Mouse (Mus musculus): ENCODE data around the gene Mfsd4b3. TPM values are rescaled to one million over a fixed set of nuclear protein-coding genes. Genes with fewer than 3 reads are reported as not detected.
"Not testable (repeated sequence)": the region's sequence is repeated elsewhere in the genome, so short reads cannot be mapped to it uniquely, and the experiment has no call there.

Gene Mfsd4b3
- polyA plus RNA-seq, 1 experiment from 2014 or later, result 0.74 TPM

- no peak overlapping the region for H3K9ac ChIP-seq
- H3K4me2 ChIP-seq, result no peak overlapping the region
- peaks cover 14% of the 10 kb centered on the region for H3K9me3 ChIP-seq
- WGBS, result 60% methylated on average over 11 of the region's 11 CpGs
- ATAC-seq (ENCODE audit: extremely low read depth, insufficient number of reproducible peaks, low FRiP score, low TSS enrichment), result no peak
- H3K4me3 ChIP-seq, result no peak overlapping the region
- no peaks in the 10 kb centered on the region for H3K36me3 ChIP-seq
- no peaks in the 10 kb centered on the region for H3K4me1 ChIP-seq
- H3K27ac ChIP-seq (replicated peaks), result no peak overlapping the region
- H3K27me3 ChIP-seq (replicated peaks), result no peaks in the 10 kb centered on the region
Measured at GRCm38 (mm10) chr10:39974982-39975381, 15.0 kb upstream of the Mfsd4b3 start.

- Histone ChIP-seq H3K9me3 (no peaks in the 10 kb centered on the region), H3K27ac (replicated peaks) (no peak overlapping the region), H3K4me3 (no peak overlapping the region), H3K36me3 (no peaks in the 10 kb centered on the region), H3K4me1 (no peaks in the 10 kb centered on the region), H3K27me3 (replicated peaks) (no peaks in the 10 kb centered on the region), H3K9ac (no peak overlapping the region), H3K4me2 (no peak overlapping the region)
- WGBS, result 72% methylated on average over 3 of the region's 3 CpGs
- no peak for ATAC-seq (ENCODE audit: extremely low read depth, insufficient number of reproducible peaks, low FRiP score, low TSS enrichment)
Measured at GRCm38 (mm10) chr10:39967512-39967911, 7.6 kb upstream of the Mfsd4b3 start.

GRCm38 (mm10) chr10:39961906-39962305 is 2.0 kb upstream of the Mfsd4b3 start:
- Histone ChIP-seq H3K4me2 (no peak overlapping the region), H3K9me3 (no peaks in the 10 kb centered on the region), H3K9ac (no peak overlapping the region), H3K4me1 (peaks cover 15% of the 10 kb centered on the region), H3K4me3 (no peak overlapping the region), H3K27ac (replicated peaks) (no peak overlapping the region), H3K27me3 (replicated peaks) (no peaks in the 10 kb centered on the region), H3K36me3 (no peaks in the 10 kb centered on the region)
- ATAC-seq (ENCODE audit: extremely low read depth, insufficient number of reproducible peaks, low FRiP score, low TSS enrichment), result no peak
- 22% methylated on average over 1 of the region's 1 CpGs for WGBS

- WGBS, result 43% methylated on average over 11 of the region's 11 CpGs
- peak overlapping the region; percentile 69; the same call in 1 of the 2 replicates for H3K4me3 ChIP-seq
- no peaks in the 10 kb centered on the region for H3K36me3 ChIP-seq
- ATAC-seq (ENCODE audit: extremely low read depth, insufficient number of reproducible peaks, low FRiP score, low TSS enrichment), result no peak
- peak overlapping the region; percentile 99 for H3K4me2 ChIP-seq
- H3K27ac ChIP-seq (replicated peaks), result no peak overlapping the region
- no peak overlapping the region for H3K9ac ChIP-seq
- peaks cover 15% of the 10 kb centered on the region for H3K4me1 ChIP-seq
- no peaks in the 10 kb centered on the region for H3K27me3 ChIP-seq (replicated peaks)
- H3K9me3 ChIP-seq, result no peaks in the 10 kb centered on the region
Measured at GRCm38 (mm10) chr10:39960441-39960822, 479 bp upstream of the Mfsd4b3 start.

GRCm38 (mm10) chr10:39958266-39958665 is 1.7 kb downstream of the Mfsd4b3 start:
- no peak for ATAC-seq (ENCODE audit: extremely low read depth, insufficient number of reproducible peaks, low FRiP score, low TSS enrichment)
- H3K27me3 ChIP-seq (replicated peaks), result no peaks in the 10 kb centered on the region
- H3K4me2 ChIP-seq, result no peak overlapping the region
- 66% methylated on average over 4 of the region's 4 CpGs for WGBS
- no peak overlapping the region for H3K27ac ChIP-seq (replicated peaks)
- H3K4me1 ChIP-seq, result peaks cover 15% of the 10 kb centered on the region
- no peak overlapping the region for H3K9ac ChIP-seq
- H3K4me3 ChIP-seq, result no peak overlapping the region
- no peaks in the 10 kb centered on the region for H3K36me3 ChIP-seq
- no peaks in the 10 kb centered on the region for H3K9me3 ChIP-seq

GRCm38 (mm10) chr10:39956340-39956878 is 3.5 kb downstream of the Mfsd4b3 start:
- no peaks in the 10 kb centered on the region for H3K9me3 ChIP-seq
- H3K4me3 ChIP-seq, result no peak overlapping the region
- H3K4me2 ChIP-seq, result no peak overlapping the region
- no peak overlapping the region for H3K27ac ChIP-seq (replicated peaks)
- 66% methylated on average over 2 of the region's 2 CpGs for WGBS
- ATAC-seq (ENCODE audit: extremely low read depth, insufficient number of reproducible peaks, low FRiP score, low TSS enrichment), result no peak
- H3K36me3 ChIP-seq, result no peaks in the 10 kb centered on the region
- H3K27me3 ChIP-seq (replicated peaks), result no peaks in the 10 kb centered on the region
- H3K9ac ChIP-seq, result no peak overlapping the region
- peaks cover 15% of the 10 kb centered on the region for H3K4me1 ChIP-seq

- Histone ChIP-seq H3K27ac (replicated peaks) (no peak overlapping the region), H3K9ac (no peak overlapping the region), H3K9me3 (no peaks in the 10 kb centered on the region), H3K4me2 (no peak overlapping the region), H3K4me1 (peaks cover 12% of the 10 kb centered on the region), H3K27me3 (replicated peaks) (no peaks in the 10 kb centered on the region), H3K4me3 (no peak overlapping the region), H3K36me3 (no peaks in the 10 kb centered on the region)
- 67% methylated on average over 2 of the region's 2 CpGs for WGBS
- no peak for ATAC-seq (ENCODE audit: extremely low read depth, insufficient number of reproducible peaks, low FRiP score, low TSS enrichment)
Measured at GRCm38 (mm10) chr10:39955163-39955562, 4.8 kb downstream of the Mfsd4b3 start.

- Histone ChIP-seq H3K4me1 (no peaks in the 10 kb centered on the region), H3K9ac (no peak overlapping the region), H3K4me2 (no peak overlapping the region), H3K4me3 (no peak overlapping the region), H3K27ac (replicated peaks) (no peak overlapping the region), H3K36me3 (no peaks in the 10 kb centered on the region), H3K9me3 (no peaks in the 10 kb centered on the region), H3K27me3 (replicated peaks) (no peaks in the 10 kb centered on the region)
- 86% methylated on average over 2 of the region's 2 CpGs for WGBS
- no peak for ATAC-seq (ENCODE audit: extremely low read depth, insufficient number of reproducible peaks, low FRiP score, low TSS enrichment)
Measured at GRCm38 (mm10) chr10:39949377-39949954, 10.5 kb downstream of the Mfsd4b3 start.

- 85% methylated on average over 3 of the region's 3 CpGs for WGBS
- not testable (repeated sequence) for ATAC-seq (ENCODE audit: extremely low read depth, insufficient number of reproducible peaks, low FRiP score, low TSS enrichment); H3K4me2 ChIP-seq; H3K4me1 ChIP-seq; H3K9me3 ChIP-seq; H3K27ac ChIP-seq (replicated peaks); H3K4me3 ChIP-seq; H3K9ac ChIP-seq; H3K27me3 ChIP-seq (replicated peaks); H3K36me3 ChIP-seq
Measured at GRCm38 (mm10) chr10:39947195-39947594, 12.8 kb downstream of the Mfsd4b3 start.

- ATAC-seq (ENCODE audit: extremely low read depth, insufficient number of reproducible peaks, low FRiP score, low TSS enrichment), result no peak
- no peaks in the 10 kb centered on the region for H3K36me3 ChIP-seq
- 0 out of 2 replicates have a peak, but pooled peaks cover 3% of the 10 kb centered on the region for H3K27me3 ChIP-seq (replicated peaks)
- no peak overlapping the region for H3K4me3 ChIP-seq
- H3K4me1 ChIP-seq, result no peaks in the 10 kb centered on the region
- no peaks in the 10 kb centered on the region for H3K9me3 ChIP-seq
- WGBS, result 66% methylated on average over 7 of the region's 7 CpGs
- no peak overlapping the region for H3K27ac ChIP-seq (replicated peaks)
- H3K4me2 ChIP-seq, result no peak overlapping the region
- no peak overlapping the region for H3K9ac ChIP-seq
Measured at GRCm38 (mm10) chr10:39936553-39936952, 23.4 kb downstream of the Mfsd4b3 start.

- H3K27ac ChIP-seq (replicated peaks), result no peak within 1 kb of the TSS
- H3K9ac ChIP-seq, result peak within 1 kb of the TSS; percentile 69
Measured at GRCm38 (mm10) chr10:39926616-39927139, 33.3 kb downstream of the Mfsd4b3 start, which contains the start of gene Mfsd4b2. Mfsd4b2 (minus strand) TSS chr10:39926923.

GRCm38 (mm10) chr10:39924556-39924955 is 35.4 kb downstream of the Mfsd4b3 start:
- H3K36me3 ChIP-seq; H3K9me3 ChIP-seq; H3K4me3 ChIP-seq; H3K9ac ChIP-seq; H3K4me2 ChIP-seq; H3K27ac ChIP-seq (replicated peaks); ATAC-seq (ENCODE audit: extremely low read depth, insufficient number of reproducible peaks, low FRiP score, low TSS enrichment): not testable (repeated sequence)
- whole genome bisulfite sequencing, result 45% methylated on average over 8 of the region's 8 CpGs
- peaks cover 11% of the 10 kb centered on the region for H3K4me1 ChIP-seq
- H3K27me3 ChIP-seq (replicated peaks), result peaks cover 24% of the 10 kb centered on the region

More at GRCm38 (mm10) chr10:39926616-39927139, 33.3 kb downstream of the Mfsd4b3 start, which contains the start of gene Mfsd4b2:
- H3K27me3 ChIP-seq (replicated peaks), result peaks cover 24% of the 10 kb centered on the region
- ATAC-seq (ENCODE audit: extremely low read depth, insufficient number of reproducible peaks, low FRiP score, low TSS enrichment), result no peak
- peak within 1 kb of the TSS; percentile 81 for H3K4me2 ChIP-seq
- H3K36me3 ChIP-seq, result no peaks in the 10 kb centered on the region
- WGBS, result under 1% methylated on average over 40 of the region's 41 CpGs
- H3K4me3 ChIP-seq, result peak within 1 kb of the TSS; percentile 52
- H3K9me3 ChIP-seq, result no peaks in the 10 kb centered on the region
- H3K4me1 ChIP-seq, result peaks cover 11% of the 10 kb centered on the region

Measured in heart, embryonic 13.5 days (tissue).